Comparison of ENCODE assay signal across 20 mouse cellular contexts in the genomic region with DNA sequence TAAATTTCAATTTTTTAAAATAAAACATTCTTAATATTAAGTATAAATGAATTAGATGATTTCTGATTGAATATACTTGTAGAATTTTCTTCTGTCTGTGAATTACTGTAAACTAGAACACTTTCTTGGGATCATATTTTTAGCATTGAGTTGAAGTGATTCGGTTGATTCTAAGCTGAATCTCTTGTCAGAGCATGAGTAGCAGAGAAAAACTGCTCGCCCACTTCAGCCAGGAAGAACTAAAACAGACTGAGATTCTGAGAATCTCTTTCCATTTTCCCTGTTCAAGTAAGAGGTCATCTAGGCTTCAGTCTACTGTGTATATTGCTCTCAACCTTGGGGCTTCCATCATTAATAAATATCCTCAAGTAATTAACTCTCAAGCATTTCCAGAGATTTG. TPM values are rescaled to one million over a fixed set of nuclear protein-coding genes. Genes with fewer than 3 reads are reported as not detected.
"Had no signal": no experiment of that assay in that cellular context is flagged by ENCODE, and none has a peak within 500 bp of the region (broad histone marks: within the 10 kb centered on the region; RNA-seq: fewer than 3 reads in every experiment).

No protein-coding gene starts in this region.

- H3K27me3 ChIP-seq: liver, embryonic 15.5 days; lung, embryonic 15.5 days; megakaryocyte, embryonic 14.5 days; midbrain, embryonic 13.5 days; midbrain, embryonic 15.5 days; neural tube, embryonic 12.5 days; stomach, embryonic 15.5 days had no signal

- H3K9me3 ChIP-seq: liver, embryonic 15.5 days; lung, embryonic 15.5 days; megakaryocyte, embryonic 14.5 days; midbrain, embryonic 13.5 days; midbrain, embryonic 15.5 days; neural tube, embryonic 12.5 days; stomach, embryonic 15.5 days had no signal

- ATAC-seq: liver, postnatal 0 days; lung, postnatal 0 days; midbrain, embryonic 13.5 days; midbrain, embryonic 15.5 days had no signal

- H3K36me3 ChIP-seq: liver, embryonic 15.5 days; lung, embryonic 15.5 days; midbrain, embryonic 13.5 days; midbrain, embryonic 15.5 days; neural tube, embryonic 12.5 days; stomach, embryonic 15.5 days had no signal

- H3K4me2 ChIP-seq: liver, embryonic 15.5 days; lung, embryonic 15.5 days; midbrain, embryonic 11.5 days; midbrain, embryonic 13.5 days; midbrain, embryonic 15.5 days; neural tube, embryonic 12.5 days; stomach, embryonic 15.5 days had no signal

- DNase-seq: liver, postnatal 0 days; lung, adult 2 months; lung, postnatal 14 days; lung, postnatal 36 days; thymus, adult 18-20 months; thymus, postnatal 14 days; thymus, postnatal 36 days had no signal

- H3K4me3 ChIP-seq: liver, embryonic 15.5 days; lung, embryonic 15.5 days; megakaryocyte, embryonic 14.5 days; midbrain, embryonic 13.5 days; midbrain, embryonic 15.5 days; neural tube, embryonic 12.5 days; stomach, embryonic 15.5 days had no signal

- H3K4me1 ChIP-seq: liver, embryonic 15.5 days; lung, embryonic 15.5 days; megakaryocyte, embryonic 14.5 days; midbrain, embryonic 13.5 days; midbrain, embryonic 15.5 days; neural tube, embryonic 12.5 days; stomach, embryonic 15.5 days had no signal

- H3K9ac ChIP-seq: liver, embryonic 15.5 days; liver, postnatal 0 days; lung, embryonic 15.5 days; midbrain, embryonic 13.5 days; midbrain, embryonic 15.5 days; neural tube, embryonic 12.5 days; stomach, embryonic 15.5 days had no signal

- H3K27ac ChIP-seq: liver, embryonic 15.5 days; lung, embryonic 15.5 days; macrophage; midbrain, embryonic 13.5 days; midbrain, embryonic 15.5 days; neural tube, embryonic 12.5 days; stomach, embryonic 15.5 days; stomach, postnatal 0 days had no signal

RNA-seq across cellular contexts. Expression of gene Klhl1, which starts 34.8 kb away (rescaled TPM):
- polyA plus RNA-seq: liver, embryonic 15.5 days; liver, postnatal 0 days; lung, adult 2 months; lung, embryonic 15.5 days; lung, postnatal 0 days; macrophage; spleen, adult 2 months; thymus, postnatal 0 days had no signal
